Mouse (Mus musculus) kidney, adult 11 months (tissue): ENCODE measurements around the gene Zfp651.

Source experiments
- DNase-seq: peaks from one replicate; pipeline ENCODE4 v3.0.0; 2022

Zfp651 gene

GRCm38 (mm10) chr9:121762761-121763160, 3.6 kb downstream of the Zfp651 start:
- DNase-seq = no peak

- no peak for DNase-seq
These were observed 4.6 kb downstream of the Zfp651 start for GRCm38 (mm10) chr9:121763716-121764115.

GRCm38 (mm10) chr9:121765166-121765855, 6.2 kb downstream of the Zfp651 start:
- DNase-seq = no peak

- no peak for DNase-seq
These were observed 13.3 kb downstream of the Zfp651 start for GRCm38 (mm10) chr9:121772412-121772811.

GRCm38 (mm10) chr9:121775951-121776350, 16.8 kb downstream of the Zfp651 start:
- no peak for DNase-seq

- DNase-seq = no peak
These were observed 17.4 kb downstream of the Zfp651 start for GRCm38 (mm10) chr9:121776511-121776910.

- no peak for DNase-seq
These were observed 18.4 kb downstream of the Zfp651 start, which contains the start of gene Klhl40 for GRCm38 (mm10) chr9:121777484-121778065. Klhl40 (plus strand) TSS chr9:121777607.

- no peak for DNase-seq
These were observed 19.0 kb downstream of the Zfp651 start for GRCm38 (mm10) chr9:121778066-121778624.

- DNase-seq = no peak
These were observed 25.7 kb downstream of the Zfp651 start for GRCm38 (mm10) chr9:121784801-121785200.

GRCm38 (mm10) chr9:121785261-121785660, 26.1 kb downstream of the Zfp651 start:
- no peak for DNase-seq

GRCm38 (mm10) chr9:121786359-121786758, 27.2 kb downstream of the Zfp651 start:
- no peak for DNase-seq

- peak; percentile 45 for DNase-seq
These were observed 32.1 kb downstream of the Zfp651 start for GRCm38 (mm10) chr9:121791206-121791605.

- peak; percentile 57 for DNase-seq
These were observed 32.8 kb downstream of the Zfp651 start, which contains the start of gene Hhatl for GRCm38 (mm10) chr9:121791757-121792521. Hhatl (minus strand) TSS chr9:121792507.

- DNase-seq = peak; percentile 57
These were observed 35.9 kb downstream of the Zfp651 start for GRCm38 (mm10) chr9:121794972-121795539.

- peak; percentile 66 for DNase-seq
These were observed 38.6 kb downstream of the Zfp651 start for GRCm38 (mm10) chr9:121797722-121798121.

GRCm38 (mm10) chr9:121798887-121799520, 39.9 kb downstream of the Zfp651 start:
- no peak for DNase-seq

- DNase-seq = no peak
These were observed 43.6 kb downstream of the Zfp651 start for GRCm38 (mm10) chr9:121802747-121803146.

GRCm38 (mm10) chr9:121807546-121807945, 48.4 kb downstream of the Zfp651 start:
- no peak for DNase-seq

GRCm38 (mm10) chr9:121807947-121808346, 48.8 kb downstream of the Zfp651 start:
- DNase-seq = no peak

- DNase-seq = no peak
These were observed 49.4 kb downstream of the Zfp651 start for GRCm38 (mm10) chr9:121808511-121808910.

- no peak for DNase-seq
These were observed 51.1 kb downstream of the Zfp651 start for GRCm38 (mm10) chr9:121810081-121810821.

GRCm38 (mm10) chr9:121815183-121815582, 56.1 kb downstream of the Zfp651 start:
- no peak for DNase-seq
